Mouse (Mus musculus): ENCODE results near the gene Ccdc69. TPM values are rescaled to one million over a fixed set of nuclear protein-coding genes. Genes with fewer than 3 reads are reported as not detected.

The Ccdc69 gene
- total RNA-seq (2014; rRNA removed; ENCODE audit: low replicate concordance) (17.6 and 22.2 TPM in 2 replicates), polyA plus RNA-seq (2015; fragmentation: Nextera tagmentation; extraction: Ambion mirVana) (22.0 and 22.3 TPM in 2 replicates)

GRCm38 (mm10) chr11:55077331-55078231, at the start of gene Ccdc69:
Gene Ccdc69 (minus strand): TSS chr11:55078131.
- TF ChIP-seq EP300 (IDR thresholded peaks at IDR 0.05; ENCODE audit: low read depth): no peak
- TF ChIP-seq CTCF (IDR thresholded peaks at IDR 0.05; ENCODE audit: low read depth): no peak
- Histone ChIP-seq H3K9me3 (replicated peaks; ENCODE audit: control insufficient read depth, low read length) (peaks cover 3% of the 10 kb centered on the region; the same call in 1 of the 2 replicates), H3K9ac (replicated peaks; ENCODE audit: low read depth, low read length) (peak within 1 kb of the TSS; percentile 66), H3K4me3 (ENCODE audit: low read depth, low read length) (peak within 1 kb of the TSS; percentile 54), H3K36me3 (replicated peaks; ENCODE audit: control insufficient read depth, insufficient read depth, low read length) (no peaks in the 10 kb centered on the region), H3K4me1 (ENCODE audit: control insufficient read depth, insufficient read depth) (peaks cover 45% of the 10 kb centered on the region), H3K27me3 (ENCODE audit: control insufficient read depth, insufficient read depth, low read length) (no peaks in the 10 kb centered on the region), H3K27ac (ENCODE audit: low read depth) (peak within 1 kb of the TSS; percentile 95), H3K4me2 (ENCODE audit: low read depth, low read length) (peak within 1 kb of the TSS; percentile 89)
- DNase-seq (ENCODE audit: low spot score): peak; percentile 83
- under 1% methylated on average over 49 of the region's 50 CpGs for WGBS
- peak; percentile 83 for ATAC-seq (ENCODE audit: insufficient read depth, low read depth)

- Histone ChIP-seq H3K4me2 (ENCODE audit: low read depth, low read length) (no peak overlapping the region), H3K9me3 (replicated peaks; ENCODE audit: control insufficient read depth, low read length) (no peaks in the 10 kb centered on the region), H3K4me1 (ENCODE audit: control insufficient read depth, insufficient read depth) (no peaks in the 10 kb centered on the region), H3K27me3 (ENCODE audit: control insufficient read depth, insufficient read depth, low read length) (no peaks in the 10 kb centered on the region), H3K27ac (ENCODE audit: low read depth) (no peak overlapping the region), H3K4me3 (ENCODE audit: low read depth, low read length) (no peak overlapping the region), H3K9ac (replicated peaks; ENCODE audit: low read depth, low read length) (no peak overlapping the region), H3K36me3 (replicated peaks; ENCODE audit: control insufficient read depth, insufficient read depth, low read length) (no peaks in the 10 kb centered on the region)
- DNase-seq (ENCODE audit: low spot score) (no peak), ATAC-seq (ENCODE audit: insufficient read depth, low read depth) (no peak)
- TF ChIP-seq EP300 (IDR thresholded peaks at IDR 0.05; ENCODE audit: low read depth) (no peak), CTCF (IDR thresholded peaks at IDR 0.05; ENCODE audit: low read depth) (no peak)
- WGBS: 72% methylated on average over 3 of the region's 3 CpGs
Observed at GRCm38 (mm10) chr11:55126663-55127062, 48.7 kb upstream of the Ccdc69 start.

- no peak overlapping the region for H3K9ac ChIP-seq (replicated peaks; ENCODE audit: low read depth, low read length)
- WGBS: 86% methylated on average over 1 of the region's 1 CpGs
- no peaks in the 10 kb centered on the region for H3K36me3 ChIP-seq (replicated peaks; ENCODE audit: control insufficient read depth, insufficient read depth, low read length)
- peak overlapping the region; percentile 71; the same call in 1 of the 2 replicates for H3K27ac ChIP-seq (ENCODE audit: low read depth)
- H3K27me3 ChIP-seq (ENCODE audit: control insufficient read depth, insufficient read depth, low read length): no peaks in the 10 kb centered on the region
- H3K4me1 ChIP-seq (ENCODE audit: control insufficient read depth, insufficient read depth): no peaks in the 10 kb centered on the region
- no peak overlapping the region for H3K4me3 ChIP-seq (ENCODE audit: low read depth, low read length)
- TF ChIP-seq EP300 (IDR thresholded peaks at IDR 0.05; ENCODE audit: low read depth): no peak
- TF ChIP-seq CTCF (IDR thresholded peaks at IDR 0.05; ENCODE audit: low read depth): no peak
- ATAC-seq (ENCODE audit: insufficient read depth, low read depth) (no peak), DNase-seq (ENCODE audit: low spot score) (no peak)
- no peaks in the 10 kb centered on the region for H3K9me3 ChIP-seq (replicated peaks; ENCODE audit: control insufficient read depth, low read length)
- H3K4me2 ChIP-seq (ENCODE audit: low read depth, low read length): no peak overlapping the region
Observed at GRCm38 (mm10) chr11:55121430-55121829, 43.5 kb upstream of the Ccdc69 start.

- ATAC-seq (ENCODE audit: insufficient read depth, low read depth) (no peak), DNase-seq (ENCODE audit: low spot score) (no peak)
- Histone ChIP-seq H3K4me3 (ENCODE audit: low read depth, low read length) (no peak overlapping the region), H3K4me2 (ENCODE audit: low read depth, low read length) (no peak overlapping the region), H3K27ac (ENCODE audit: low read depth) (peak overlapping the region; percentile 71; the same call in 1 of the 2 replicates), H3K27me3 (ENCODE audit: control insufficient read depth, insufficient read depth, low read length) (no peaks in the 10 kb centered on the region), H3K4me1 (ENCODE audit: control insufficient read depth, insufficient read depth) (no peaks in the 10 kb centered on the region), H3K9me3 (replicated peaks; ENCODE audit: control insufficient read depth, low read length) (no peaks in the 10 kb centered on the region), H3K36me3 (replicated peaks; ENCODE audit: control insufficient read depth, insufficient read depth, low read length) (no peaks in the 10 kb centered on the region), H3K9ac (replicated peaks; ENCODE audit: low read depth, low read length) (no peak overlapping the region)
- TF ChIP-seq CTCF (IDR thresholded peaks at IDR 0.05; ENCODE audit: low read depth) (no peak), EP300 (IDR thresholded peaks at IDR 0.05; ENCODE audit: low read depth) (no peak)
- WGBS: 70% methylated on average over 8 of the region's 8 CpGs
Observed at GRCm38 (mm10) chr11:55120821-55121271, 42.9 kb upstream of the Ccdc69 start.

GRCm38 (mm10) chr11:55120279-55120678, 42.3 kb upstream of the Ccdc69 start:
- Histone ChIP-seq H3K27ac (ENCODE audit: low read depth) (peak overlapping the region; percentile 71; the same call in 1 of the 2 replicates), H3K4me2 (ENCODE audit: low read depth, low read length) (no peak overlapping the region), H3K4me1 (ENCODE audit: control insufficient read depth, insufficient read depth) (no peaks in the 10 kb centered on the region), H3K9me3 (replicated peaks; ENCODE audit: control insufficient read depth, low read length) (no peaks in the 10 kb centered on the region), H3K9ac (replicated peaks; ENCODE audit: low read depth, low read length) (no peak overlapping the region), H3K36me3 (replicated peaks; ENCODE audit: control insufficient read depth, insufficient read depth, low read length) (no peaks in the 10 kb centered on the region), H3K4me3 (ENCODE audit: low read depth, low read length) (no peak overlapping the region), H3K27me3 (ENCODE audit: control insufficient read depth, insufficient read depth, low read length) (no peaks in the 10 kb centered on the region)
- TF ChIP-seq CTCF (IDR thresholded peaks at IDR 0.05; ENCODE audit: low read depth) (no peak), EP300 (IDR thresholded peaks at IDR 0.05; ENCODE audit: low read depth) (no peak)
- ATAC-seq (ENCODE audit: insufficient read depth, low read depth) (no peak), DNase-seq (ENCODE audit: low spot score) (no peak)

Measured in heart, postnatal 0 days (tissue).